Mouse (Mus musculus) MN1 (cell line): ENCODE measurements around the gene Uhrf1.

ENCODE experiments used
- DNase-seq: peaks from one replicate; pipeline ENCODE4 v3.0.0-alpha.2; 2016; ENCODE audit warnings: low spot score

Uhrf1 gene

DNA sequence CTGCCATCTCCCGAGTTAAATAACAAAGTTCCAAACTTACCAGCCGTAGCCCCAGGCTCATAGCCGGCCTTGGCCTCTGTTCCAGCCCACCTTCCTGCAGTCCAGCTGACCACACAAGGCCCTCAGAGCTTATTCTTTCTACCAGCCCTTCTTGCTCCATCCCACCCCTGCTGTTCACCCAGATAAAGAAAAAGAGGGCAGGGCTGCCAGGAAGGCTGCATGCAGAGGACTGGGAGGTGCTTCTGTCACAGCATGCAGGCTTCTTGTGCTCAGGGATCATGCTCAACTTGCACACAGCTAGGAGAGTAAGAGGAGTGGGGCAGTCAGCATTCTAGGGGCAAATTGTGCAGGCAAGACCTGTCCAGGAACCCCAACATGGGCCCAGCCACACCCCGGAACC is 45.0 kb downstream of the Uhrf1 start:
- DNase-seq = no peak

DNA sequence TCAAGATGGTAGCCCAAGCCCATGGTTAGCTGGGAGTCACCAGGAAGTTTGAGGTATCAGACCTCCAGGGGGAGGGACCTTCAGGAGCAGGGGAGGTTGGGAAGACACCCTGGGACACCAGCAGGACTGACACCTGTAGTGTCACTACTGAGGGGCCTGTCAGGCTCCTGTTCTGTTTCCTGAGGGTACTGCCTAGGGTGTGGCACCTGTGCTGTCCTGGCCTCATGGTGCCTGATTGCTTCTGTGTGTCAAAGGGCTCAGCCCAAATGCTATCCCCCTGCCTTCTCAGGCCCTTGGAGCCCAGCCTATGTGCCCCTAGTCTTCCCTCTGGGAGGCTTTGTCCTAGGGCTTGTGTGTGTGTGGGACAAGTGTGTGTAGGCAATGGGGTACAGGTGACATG is 45.5 kb downstream of the Uhrf1 start:
- DNase-seq = no peak

DNA sequence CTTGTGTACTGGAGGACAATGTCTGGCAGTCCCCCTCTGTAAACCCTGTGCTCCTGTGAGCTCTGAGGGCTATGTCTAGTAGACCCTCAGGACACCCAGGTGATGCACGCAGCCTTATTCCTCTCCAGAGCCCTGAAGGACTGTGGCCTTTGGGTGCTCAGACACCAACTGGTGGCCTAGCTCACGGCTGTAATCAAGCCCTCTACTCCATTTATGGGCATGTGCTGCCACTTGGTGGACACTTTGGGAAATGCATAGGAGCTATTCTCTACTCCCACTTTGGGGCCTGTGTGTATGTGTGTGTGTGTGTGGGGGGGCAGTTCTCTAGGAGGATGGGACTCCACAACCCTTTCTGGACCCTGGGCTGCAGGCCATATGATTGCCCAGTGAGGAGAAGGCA is 47.6 kb downstream of the Uhrf1 start:
- peak; percentile 87 for DNase-seq

GRCm38 (mm10) chr17:56356921-56357885 is 54.1 kb downstream of the Uhrf1 start:
- peak; percentile 88 for DNase-seq

DNA sequence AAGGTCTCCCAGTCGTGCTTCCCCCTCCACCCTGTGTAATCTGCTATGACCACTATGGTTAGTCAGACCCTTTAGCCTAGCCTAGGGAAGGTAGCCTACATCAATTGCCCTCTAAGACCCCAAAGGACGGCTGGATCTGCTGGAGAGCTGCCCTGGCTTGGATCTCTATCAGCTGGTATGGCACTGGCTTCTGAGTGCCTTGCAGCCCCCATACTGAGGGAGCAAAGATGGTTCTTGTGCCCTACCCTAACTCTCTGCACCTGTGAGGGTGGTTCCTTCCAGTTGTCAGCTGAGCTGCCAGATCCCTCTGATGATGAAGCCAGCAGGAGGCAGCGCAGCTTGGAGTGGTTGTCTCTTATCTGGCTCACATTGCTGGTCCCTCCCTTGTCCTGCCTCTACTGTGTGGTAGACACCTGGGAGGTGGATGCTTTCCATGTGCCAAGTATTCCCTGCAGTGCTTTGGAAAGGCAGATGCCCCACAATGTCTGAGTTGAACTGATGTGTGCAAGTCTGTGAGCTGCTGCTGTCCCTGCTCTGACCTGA is 56.1 kb downstream of the Uhrf1 start:
- no peak for DNase-seq

DNA sequence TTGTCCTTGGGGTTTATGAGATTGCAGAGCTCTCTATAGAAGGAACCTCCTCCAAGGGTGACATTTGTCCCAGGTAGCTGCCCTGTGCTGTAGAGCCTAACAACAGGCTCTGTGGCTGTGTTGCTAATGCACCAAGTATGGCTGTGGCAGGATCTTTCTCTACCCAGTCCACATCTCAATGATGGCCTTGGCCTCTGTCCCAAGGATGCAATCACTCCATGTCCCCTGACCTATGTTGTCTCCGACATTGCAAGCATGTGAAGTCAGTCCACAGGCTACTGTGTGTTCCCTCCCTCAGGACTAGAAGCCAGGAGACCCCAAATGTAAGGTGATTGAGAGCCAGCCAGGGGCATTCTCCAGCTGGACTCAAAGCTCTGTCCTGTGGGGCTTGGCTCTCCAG is 56.7 kb downstream of the Uhrf1 start:
- no peak for DNase-seq

GRCm38 (mm10) chr17:56360451-56360850 is 57.3 kb downstream of the Uhrf1 start:
- peak; percentile 76 for DNase-seq

- no peak for DNase-seq
These were observed 58.4 kb downstream of the Uhrf1 start for GRCm38 (mm10) chr17:56361542-56361941.

GRCm38 (mm10) chr17:56365791-56366673 is 62.9 kb downstream of the Uhrf1 start:
- no peak for DNase-seq

- peak; percentile 91 for DNase-seq
These were observed 65.2 kb downstream of the Uhrf1 start for GRCm38 (mm10) chr17:56368291-56368790.

DNA sequence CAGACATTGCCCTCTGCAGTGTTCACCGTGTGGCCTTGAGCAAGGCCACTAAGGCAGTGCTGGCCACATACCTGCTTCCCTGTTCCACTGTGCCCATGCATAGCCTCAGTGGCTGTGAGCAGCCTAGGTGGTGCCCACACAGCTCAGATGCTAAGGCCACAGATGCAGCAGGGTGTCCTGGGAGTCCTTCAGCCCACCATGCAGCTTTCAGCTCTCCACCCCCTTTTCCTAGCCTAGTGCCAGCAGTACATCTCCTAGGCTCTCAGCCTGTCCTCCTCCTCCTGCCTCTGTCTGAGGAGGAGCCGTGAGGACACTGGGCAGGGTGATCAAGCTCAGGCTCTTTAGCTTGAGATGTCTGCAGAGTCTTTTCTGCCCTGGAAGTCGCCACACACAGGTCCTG is 67.0 kb downstream of the Uhrf1 start:
- DNase-seq = no peak

DNA sequence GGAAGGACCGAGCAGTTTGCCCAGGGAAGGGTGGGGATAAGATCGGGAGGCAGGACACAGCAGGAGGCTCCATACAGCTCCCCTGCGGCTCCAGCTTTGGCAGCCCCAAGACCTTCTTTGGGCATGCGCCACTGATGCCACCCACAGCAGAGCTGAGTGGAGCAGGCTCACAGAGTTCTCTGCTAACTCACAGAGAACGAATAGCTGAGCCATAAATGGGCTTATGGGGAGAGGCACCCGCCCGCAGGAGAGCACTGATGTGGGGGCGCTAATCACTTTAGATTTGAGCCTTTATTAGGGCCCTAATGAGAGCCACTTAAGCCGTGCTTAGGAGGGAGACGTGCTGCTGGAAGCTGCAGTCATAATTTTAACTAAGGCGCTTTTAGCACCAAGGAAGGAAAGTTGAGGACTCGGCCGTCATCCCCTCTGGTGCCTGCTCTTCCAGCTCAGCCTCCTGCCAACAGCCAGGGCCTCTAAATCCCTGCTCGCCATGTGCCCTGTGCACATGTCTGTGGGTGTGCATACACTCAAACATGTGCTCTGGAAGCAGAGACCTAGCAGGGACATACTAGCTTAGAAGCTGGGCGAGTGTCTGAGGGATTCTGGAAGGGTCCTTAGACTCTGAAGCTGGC is 68.0 kb downstream of the Uhrf1 start:
- no peak for DNase-seq

- DNase-seq = no peak
These were observed 69.0 kb downstream of the Uhrf1 start for GRCm38 (mm10) chr17:56372109-56372508.
